Mouse (Mus musculus) gastrocnemius, postnatal 25 days (tissue): Measurements from ENCODE around the gene Gm44973. TPM values are rescaled to one million over a fixed set of nuclear protein-coding genes. Genes with fewer than 3 reads are reported as not detected.
"Not testable (repeated sequence)": the region's sequence is repeated elsewhere in the genome, so short reads cannot be mapped to it uniquely, and the experiment has no call there.

Experiments used
- DNase-seq: peaks from one replicate; pipeline ENCODE4 v3.0.0; 2022
- long read RNA-seq, 2 experiments: library from polyadenylated mRNA; stranded (forward); transcript quantifications; one replicate each; pipeline ENCODE4 v2.0.0; 2021
- total RNA-seq, 2 experiments: library from RNA; stranded (reverse); gene quantifications; 1 replicate in 1 of 2; 2 replicates in 1 of 2; pipeline ENCODE4 v1.2.3; 2021

The Gm44973 gene
- not detected for total RNA-seq
- long read RNA-seq, experiment 1, partial matches to known transcripts = 0 of 2 reads
- long read RNA-seq, experiment 1, other reads (novel, unspliced or antisense) = 2 of 2 reads
- long read RNA-seq, experiment 2, partial matches to known transcripts = 0 of 1 reads
- long read RNA-seq, experiment 2, other reads (novel, unspliced or antisense) = 1 of 1 reads

DNA sequence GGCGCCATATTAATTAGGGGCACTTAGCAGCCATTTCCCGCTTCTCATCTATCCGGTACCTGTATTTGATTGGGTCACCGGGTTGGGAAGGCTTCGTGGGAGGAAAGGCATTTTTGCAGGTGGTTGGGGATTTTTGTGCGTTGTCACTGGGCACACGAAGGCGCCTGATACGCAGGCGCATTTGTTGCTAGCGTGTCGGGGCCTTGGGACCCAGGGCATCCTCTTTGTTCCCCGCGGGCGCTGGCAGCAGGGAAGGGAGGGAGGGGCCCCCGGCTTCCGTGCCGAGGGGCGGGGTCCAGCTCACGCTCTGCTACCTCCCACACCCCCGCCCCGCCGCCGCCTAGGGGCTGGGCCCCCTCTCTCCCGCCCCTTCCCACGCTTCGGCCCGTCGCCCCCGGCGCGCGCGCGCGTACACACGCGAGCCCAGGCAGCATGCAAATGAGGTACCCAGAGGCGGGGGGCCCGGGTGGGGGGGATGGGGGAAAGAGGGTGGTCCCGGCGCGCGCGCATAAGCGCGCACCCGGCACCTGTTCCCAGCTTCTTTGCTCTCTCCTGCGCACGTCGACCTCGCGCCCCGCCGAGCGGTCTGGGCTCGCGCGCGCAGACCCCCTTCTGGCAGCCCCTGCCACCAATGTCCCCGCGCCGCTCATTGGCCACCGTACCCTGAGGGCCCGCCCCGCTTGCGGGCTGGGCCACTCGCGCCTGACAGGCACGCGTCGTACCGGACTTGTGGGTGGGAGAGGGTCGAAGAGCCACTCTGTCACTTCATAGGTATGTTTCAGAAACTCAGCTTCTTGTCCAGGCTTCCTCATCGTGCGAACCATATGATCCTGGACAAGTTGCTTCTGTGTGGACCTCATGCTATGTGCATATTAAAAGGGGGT lies at the start of gene Gm44973:
Gene Gm44973, plus strand, starts transcription at position 379 of the 884 bp plus-strand sequence.
- peak; percentile 97 for DNase-seq

DNA sequence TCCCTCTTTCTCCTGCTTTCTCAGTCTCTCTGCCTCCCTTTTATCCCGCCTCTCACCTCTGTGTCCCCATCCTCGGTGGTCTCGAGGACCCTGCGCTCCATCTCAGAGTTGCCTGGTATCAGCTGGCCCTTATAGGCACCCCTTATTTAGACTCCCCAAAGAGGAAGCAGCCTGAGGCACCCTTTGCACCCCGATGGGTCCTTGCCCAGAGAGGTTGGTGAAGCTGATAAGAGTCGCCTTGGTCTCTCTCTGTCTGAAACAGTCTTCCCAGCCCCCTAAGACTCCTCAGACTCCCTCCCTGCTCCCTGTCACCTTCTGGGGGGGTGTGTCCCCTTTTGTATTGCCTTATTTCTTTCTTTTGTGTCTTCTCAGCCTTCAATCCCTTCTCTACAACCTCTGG lies 44.2 kb upstream of the Gm44973 start, which contains the start of gene Sbk3:
Gene Sbk3, minus strand, starts transcription at position 101 of the 400 bp plus-strand sequence.
- no peak for DNase-seq

DNA sequence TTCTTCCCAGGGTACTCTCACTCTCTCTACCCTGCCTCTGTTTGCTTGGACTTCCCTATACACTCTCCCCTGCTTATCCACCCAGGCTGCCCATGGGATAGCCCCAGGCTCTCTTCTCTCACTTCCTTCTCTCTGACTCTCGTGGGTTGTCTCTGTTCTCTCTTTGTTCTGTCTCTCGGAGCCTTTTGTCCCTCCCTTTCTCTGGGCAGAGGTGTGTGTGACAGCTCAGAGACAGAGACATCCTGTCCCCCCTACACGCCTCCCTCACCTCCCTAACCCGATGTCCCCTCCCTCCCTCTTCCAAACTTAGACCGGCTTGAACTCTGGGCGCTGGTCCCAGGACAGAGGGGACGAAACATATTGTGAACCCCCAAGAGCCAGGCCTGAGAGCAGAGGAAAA lies 43.6 kb upstream of the Gm44973 start:
- DNase-seq = no peak

DNA sequence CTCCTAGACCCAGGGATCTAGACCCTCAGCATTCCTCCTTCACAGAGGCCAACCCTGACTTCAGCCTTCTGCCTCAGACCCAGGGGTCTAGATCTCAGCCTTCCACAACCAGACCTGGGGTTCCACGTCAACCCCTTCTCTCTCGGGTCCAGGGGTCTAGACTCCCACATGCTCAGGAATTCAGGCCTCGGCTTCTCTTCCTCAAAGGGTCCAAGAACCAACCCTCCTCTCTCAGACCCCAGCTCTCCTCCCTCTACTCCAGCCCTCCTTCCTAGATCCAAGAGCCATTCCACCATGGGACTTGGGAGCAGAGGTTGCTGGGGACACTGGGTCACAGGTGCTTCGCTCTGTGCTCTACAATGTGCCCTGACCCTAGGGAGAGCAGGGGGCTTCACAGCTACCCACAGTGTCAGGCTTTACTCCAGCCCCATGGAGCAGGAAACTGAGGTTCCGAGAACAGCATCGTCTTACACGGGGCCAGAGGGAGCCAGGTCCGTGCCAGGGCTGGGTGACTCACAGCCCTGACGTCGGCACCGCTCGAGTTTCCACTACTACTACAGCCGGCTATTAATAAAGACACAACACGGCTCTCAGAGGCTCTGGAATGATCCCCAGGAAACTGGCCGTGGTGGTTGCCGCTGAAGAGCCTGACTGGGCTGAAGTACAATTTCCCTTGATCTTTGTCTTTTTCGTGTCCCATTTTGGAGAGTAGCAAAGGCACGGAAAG lies 42.8 kb upstream of the Gm44973 start:
- peak; percentile 83 for DNase-seq

GRCm38 (mm10) chr7:4975455-4975854 lies 39.8 kb upstream of the Gm44973 start:
- DNase-seq = no peak

DNA sequence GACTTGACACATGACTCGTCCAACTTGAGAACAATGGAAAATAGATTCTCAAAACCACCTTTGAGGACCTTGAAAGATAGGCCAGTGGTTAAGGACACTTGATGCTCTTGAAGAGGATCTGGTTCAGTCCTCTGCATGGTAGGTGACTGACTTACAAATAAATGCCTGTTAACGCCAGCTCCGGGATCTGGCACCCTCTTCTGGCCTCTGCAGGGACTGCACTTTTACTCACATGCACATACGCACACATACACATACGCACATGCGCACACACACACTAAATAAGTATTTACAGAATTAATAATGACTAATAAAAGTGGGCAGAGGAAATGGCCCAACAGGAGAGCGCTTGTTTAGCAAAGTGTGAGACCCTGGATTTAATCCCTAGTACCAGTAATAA lies 38.5 kb upstream of the Gm44973 start:
- no peak for DNase-seq

GRCm38 (mm10) chr7:4988250-4988649 lies 27.0 kb upstream of the Gm44973 start:
- no peak for DNase-seq

DNA sequence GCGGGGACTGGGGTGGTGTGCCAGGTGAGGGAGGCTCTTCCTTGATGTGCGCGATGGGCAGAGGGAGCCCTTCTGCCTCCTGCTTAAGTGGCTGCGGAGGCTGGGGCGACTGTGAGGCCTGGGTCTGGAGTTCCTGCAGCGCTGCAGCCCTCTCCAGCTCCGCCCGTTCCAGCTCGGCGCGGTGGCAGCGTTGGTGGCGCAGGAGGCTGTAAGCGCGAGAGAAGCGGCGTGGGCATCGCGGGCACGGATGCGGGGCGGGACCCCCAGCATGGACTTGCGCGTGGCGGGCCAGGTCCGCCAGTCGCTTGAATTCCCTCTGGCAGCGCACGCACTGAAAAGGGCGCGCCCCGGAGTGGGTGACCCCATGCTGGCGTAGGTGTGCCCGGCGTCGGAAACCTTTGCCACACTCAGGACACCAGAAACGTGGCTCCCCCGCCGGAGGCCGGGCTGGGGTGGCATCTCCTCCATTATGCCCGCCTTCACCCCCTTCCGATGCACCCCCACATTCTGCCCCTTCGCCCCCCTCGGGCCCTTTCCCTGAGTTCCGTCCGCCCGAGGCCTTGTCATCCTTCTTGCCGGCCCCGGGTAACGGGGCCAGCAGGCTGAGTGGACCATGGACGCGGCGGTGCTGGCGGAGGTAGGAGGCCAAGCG lies 21.8 kb upstream of the Gm44973 start:
- DNase-seq = no peak

DNA sequence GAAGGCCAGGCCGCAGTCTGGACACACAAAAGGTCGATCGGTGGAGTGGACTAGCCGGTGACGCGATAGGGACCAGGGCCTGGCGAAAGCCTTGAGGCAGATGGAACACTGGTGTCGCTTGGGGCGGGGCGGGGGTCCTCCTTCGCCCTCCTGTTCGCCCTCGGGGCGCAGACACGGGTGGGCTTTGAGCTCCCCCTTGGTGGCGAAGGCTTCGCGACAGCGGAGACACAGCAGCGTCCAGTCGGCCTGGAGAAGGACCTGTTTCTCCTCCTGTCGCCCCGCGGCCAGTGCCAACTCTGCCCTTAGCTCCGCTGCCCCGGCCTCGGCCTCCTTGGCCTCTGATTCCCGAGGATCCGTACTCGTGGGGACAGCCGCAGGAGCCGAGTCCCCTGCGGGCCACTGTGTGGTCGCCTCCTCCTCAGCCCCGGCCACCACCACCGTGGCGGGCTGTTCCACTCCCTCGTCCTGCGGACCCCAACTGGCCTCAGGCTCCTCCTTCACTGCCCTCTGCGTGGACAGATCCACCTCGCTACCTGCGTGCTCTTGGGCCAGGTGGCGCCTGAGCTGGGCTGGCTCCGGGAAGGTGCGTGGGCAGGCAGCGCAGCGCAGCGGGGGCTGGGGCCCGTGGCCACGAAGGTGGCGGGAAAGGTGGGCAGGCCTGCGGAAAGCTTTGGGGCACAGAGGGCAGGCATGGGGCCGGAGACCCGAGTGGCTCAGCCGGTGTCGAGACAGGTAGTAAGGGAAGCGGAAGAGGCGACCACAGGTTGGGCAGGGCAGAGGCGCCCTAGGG lies 21.1 kb upstream of the Gm44973 start:
- no peak for DNase-seq

GRCm38 (mm10) chr7:4995268-4996002 lies 19.9 kb upstream of the Gm44973 start:
- no peak for DNase-seq

- DNase-seq = peak; percentile 92
These were observed 19.0 kb upstream of the Gm44973 start, which contains the start of gene Zfp579 for GRCm38 (mm10) chr7:4996003-4996895. TSS of gene Zfp579 (minus strand) at chr7:4996158.

- DNase-seq = no peak
These were observed 18.4 kb upstream of the Gm44973 start for GRCm38 (mm10) chr7:4996934-4997333.

- DNase-seq = no peak
These were observed 15.4 kb upstream of the Gm44973 start for GRCm38 (mm10) chr7:4999876-5000275.

DNA sequence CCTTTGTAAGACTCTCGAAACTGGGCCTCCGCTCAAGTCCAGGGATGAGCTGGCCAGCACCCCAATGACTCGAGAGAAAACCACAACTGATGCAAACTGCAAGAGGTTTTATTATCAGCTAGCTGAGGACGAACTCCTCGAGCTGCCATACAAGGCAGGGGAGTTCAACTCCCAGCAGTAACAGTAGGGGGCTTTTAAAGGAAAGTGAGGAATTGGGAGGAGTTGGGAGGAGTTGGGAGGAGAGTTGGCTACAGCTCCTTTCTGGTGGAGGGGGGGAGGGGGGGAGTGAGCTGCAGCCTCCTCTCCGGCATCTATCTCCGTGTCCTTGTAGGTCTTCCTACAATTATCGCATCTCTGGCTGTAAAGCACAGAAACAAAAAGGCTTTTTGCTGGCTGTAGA lies 12.4 kb upstream of the Gm44973 start:
- DNase-seq = not testable (repeated sequence)

- no peak for DNase-seq
These were observed 7.1 kb upstream of the Gm44973 start for GRCm38 (mm10) chr7:5008229-5008628.

- no peak for DNase-seq
These were observed 2.4 kb upstream of the Gm44973 start for GRCm38 (mm10) chr7:5012681-5013513.

GRCm38 (mm10) chr7:5014251-5015117 lies 812 bp upstream of the Gm44973 start, which contains the start of the genes Zfp524 and Fiz1:
TSS of gene Zfp524 (plus strand) at chr7:5014415.
TSS of gene Fiz1 (minus strand) at chr7:5014697.
- peak; percentile 96 for DNase-seq
